Mouse (Mus musculus) hindbrain, embryonic 11.5 days (tissue): ENCODE data around the gene Lrriq3. TPM values are rescaled to one million over a fixed set of nuclear protein-coding genes. Genes with fewer than 3 reads are reported as not detected.

ENCODE experiments used
- ATAC-seq: fragments of 200-750 bp; cut with Nextera tagmentation; 2 replicates; pipeline ENCODE4 v1.8.0; 2017; ENCODE audit warnings: mild to moderate bottlenecking, moderate TSS enrichment, moderate library complexity; ENCODE audit not compliant: low FRiP score
- DNase-seq: peaks from one replicate; pipeline ENCODE4 v3.0.0-alpha.2; 2015; ENCODE audit warnings: low spot score
- H3K27ac ChIP-seq: fragments of 300-500 bp; sonication (generic); 2 replicates; pipeline ENCODE4 v1.5.1; 2014; ENCODE audit warnings: mild to moderate bottlenecking, low read depth, low read length
- H3K27me3 ChIP-seq: fragments of 300-500 bp; sonication (generic); 2 replicates; pipeline ENCODE4 v1.6.1; 2014; ENCODE audit warnings: mild to moderate bottlenecking, low read length, moderate library complexity, mixed read lengths; ENCODE audit not compliant: control insufficient read depth, insufficient read depth
- H3K36me3 ChIP-seq: fragments of 300-500 bp; sonication (generic); 2 replicates; pipeline ENCODE4 v1.6.1; 2014; ENCODE audit warnings: mild to moderate bottlenecking, low read length, moderate library complexity, mixed read lengths; ENCODE audit not compliant: control insufficient read depth, insufficient read depth
- H3K4me1 ChIP-seq: fragments of 300-500 bp; sonication (generic); replicated peaks from 2 replicates; pipeline ENCODE4 v1.6.1; 2014; ENCODE audit warnings: low read length, mixed read lengths; ENCODE audit not compliant: control insufficient read depth, insufficient read depth
- H3K4me2 ChIP-seq: fragments of 300-500 bp; sonication (generic); replicated peaks from 2 replicates; pipeline ENCODE4 v1.6.1; 2014; ENCODE audit warnings: mild to moderate bottlenecking, low read depth, low read length
- H3K4me3 ChIP-seq: fragments of 300-500 bp; sonication (generic); 2 replicates; pipeline ENCODE4 v1.5.1; 2014; ENCODE audit warnings: low read depth, low read length
- H3K9ac ChIP-seq: fragments of 300-500 bp; sonication (generic); 2 replicates; pipeline ENCODE4 v1.6.1; 2014; ENCODE audit warnings: low read depth, low read length
- H3K9me3 ChIP-seq: fragments of 300-500 bp; sonication (generic); 2 replicates; pipeline ENCODE4 v1.6.1; 2016; ENCODE audit warnings: low read length; ENCODE audit not compliant: control insufficient read depth
- WGBS: fragments of 180-500 bp; shearing (Covaris S2); extraction: QIAGEN DNeasy Blood & Tissue Kit; methylation state at CpG from one replicate; pipeline ENCODE4 v1.1.7; 2014; 5-methylcytosine and 5-hydroxymethylcytosine counted together
- polyA plus RNA-seq: library from polyadenylated mRNA; unstranded; fragments of >200 nt; fragmentation: Nextera tagmentation; extraction: Ambion mirVana; gene quantifications from 2 replicates; pipeline ENCODE4 v1.2.1, GENCODE M21; 2014

The Lrriq3 gene
- 1.4 and 1.5 TPM in 2 replicates for polyA plus RNA-seq

DNA sequence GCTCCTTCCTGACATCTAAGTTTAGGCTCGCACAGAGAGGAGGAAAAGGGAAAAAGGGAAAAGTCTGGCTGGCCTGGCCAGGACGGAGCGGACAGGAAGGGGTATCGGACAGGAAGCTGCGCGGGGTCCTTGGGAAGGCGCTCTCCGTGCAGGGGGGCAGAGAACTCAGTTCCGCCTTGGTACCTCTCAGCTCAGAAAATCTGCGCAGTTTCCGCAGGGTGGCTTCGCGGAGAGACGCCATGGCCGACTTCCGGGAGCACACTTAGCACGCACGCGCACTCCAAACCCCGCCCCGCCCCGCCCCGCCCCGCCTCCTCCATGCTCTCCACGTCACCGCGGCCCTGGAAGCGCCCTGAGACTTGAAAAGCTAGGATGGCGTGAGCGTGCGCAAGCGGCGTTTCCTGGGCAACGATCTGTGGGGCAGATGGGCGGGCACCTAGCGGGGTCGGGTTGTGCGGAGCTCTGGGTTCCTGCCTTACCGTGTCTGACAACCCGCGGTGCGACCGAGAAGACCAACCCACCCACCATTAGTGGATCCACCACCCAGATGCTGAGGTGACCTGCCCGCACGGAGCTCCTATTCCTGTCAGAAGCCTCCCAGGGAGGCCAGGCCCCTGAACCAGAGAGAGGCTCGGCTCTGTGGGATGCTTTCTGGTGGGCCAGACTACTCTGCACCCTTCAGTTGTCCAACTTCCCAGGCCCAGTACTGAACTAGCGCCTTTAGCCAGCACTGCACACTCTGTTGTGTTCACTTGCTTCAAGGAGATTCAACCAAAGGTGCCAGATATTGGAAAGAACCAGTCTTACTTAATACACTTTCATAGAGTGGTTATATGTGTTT lies at the start of gene Lrriq3, which contains the start of gene Fpgt:
Lrriq3 (plus strand) TSS at position 319 of the 841 bp plus-strand sequence.
Fpgt (minus strand) TSS at position 288 of the 841 bp plus-strand sequence.
- Histone ChIP-seq H3K4me1 (no peaks in the 10 kb centered on the region; the same call in 1 of the 2 replicates), H3K4me3 (peak within 1 kb of the TSS; percentile 65), H3K9me3 (no peaks in the 10 kb centered on the region), H3K4me2 (peak within 1 kb of the TSS; percentile 58), H3K27me3 (no peaks in the 10 kb centered on the region), H3K27ac (peak within 1 kb of the TSS; percentile 72), H3K9ac (peak within 1 kb of the TSS; percentile 73), H3K36me3 (no peaks in the 10 kb centered on the region)
- WGBS = 1% methylated on average over 46 of the region's 47 CpGs
- DNase-seq = peak; percentile 90
- peak; percentile 100 for ATAC-seq

DNA sequence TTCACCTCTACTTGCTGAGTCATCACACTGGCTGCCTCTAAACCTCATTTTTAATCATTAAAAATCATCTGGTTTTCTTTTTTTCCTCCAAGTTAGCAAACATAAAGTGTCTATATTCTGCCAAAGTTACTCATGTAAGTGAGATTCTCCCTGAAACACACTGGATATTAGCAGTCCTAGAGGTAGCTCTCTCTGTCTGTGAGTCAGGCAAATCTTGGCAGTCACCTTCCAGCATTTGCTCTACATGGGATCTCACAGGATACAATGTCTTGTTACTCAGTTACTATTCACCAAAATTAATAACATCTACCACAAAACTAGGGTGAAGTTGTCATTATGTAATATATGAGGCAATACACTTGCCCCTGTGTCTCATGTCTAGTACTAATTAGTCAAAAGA lies 41.2 kb upstream of the Lrriq3 start:
- H3K36me3 ChIP-seq = no peaks in the 10 kb centered on the region
- H3K27me3 ChIP-seq = no peaks in the 10 kb centered on the region
- no peak overlapping the region for H3K9ac ChIP-seq
- no peak overlapping the region for H3K27ac ChIP-seq
- DNase-seq (no peak), ATAC-seq (no peak)
- H3K9me3 ChIP-seq = no peaks in the 10 kb centered on the region
- H3K4me1 ChIP-seq = no peaks in the 10 kb centered on the region
- H3K4me2 ChIP-seq = no peak overlapping the region
- no peak overlapping the region for H3K4me3 ChIP-seq

GRCm38 (mm10) chr3:155053189-155053588 lies 40.0 kb upstream of the Lrriq3 start:
- no peaks in the 10 kb centered on the region for H3K4me1 ChIP-seq
- H3K4me2 ChIP-seq = no peak overlapping the region
- H3K36me3 ChIP-seq = no peaks in the 10 kb centered on the region
- ATAC-seq (no peak), DNase-seq (no peak)
- 85% methylated on average over 1 of the region's 1 CpGs for WGBS
- no peak overlapping the region for H3K4me3 ChIP-seq
- H3K9me3 ChIP-seq = no peaks in the 10 kb centered on the region
- H3K27ac ChIP-seq = no peak overlapping the region
- no peaks in the 10 kb centered on the region for H3K27me3 ChIP-seq
- H3K9ac ChIP-seq = no peak overlapping the region

DNA sequence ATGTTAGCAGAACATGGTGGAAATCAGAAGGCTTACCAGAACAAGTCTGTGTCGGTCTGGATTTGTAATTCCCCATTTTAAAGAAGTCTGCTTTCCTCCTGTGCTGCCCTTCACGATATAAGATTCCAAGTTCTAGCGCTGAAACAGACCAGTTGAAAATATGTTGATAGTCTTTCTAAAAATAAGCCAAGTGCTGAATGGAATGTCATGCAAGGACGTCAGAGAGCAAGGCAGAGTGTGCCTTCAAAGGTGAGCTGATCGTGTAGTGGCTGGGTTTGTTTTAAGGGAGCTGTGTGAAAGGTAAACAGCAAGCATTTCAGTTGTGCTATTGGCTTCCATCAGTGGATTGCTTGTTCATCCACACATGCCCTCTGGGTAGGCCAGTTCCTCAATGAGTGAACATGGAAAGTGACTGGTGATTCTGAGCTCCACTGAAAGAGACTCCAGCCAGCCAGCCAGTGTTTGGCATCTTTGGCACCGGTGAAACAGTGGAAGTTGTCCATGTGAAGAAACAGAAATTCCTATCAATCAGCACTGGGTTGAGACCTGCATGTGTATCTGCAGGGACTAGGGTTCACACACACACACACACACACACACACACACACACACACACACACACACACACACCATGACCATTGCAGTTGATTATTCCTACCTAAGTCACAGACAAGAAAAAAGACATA lies 37.9 kb upstream of the Lrriq3 start, which contains the start of gene Tnni3k:
Tnni3k (minus strand) TSS at position 177 of the 686 bp plus-strand sequence.
- H3K27ac ChIP-seq = no peak within 1 kb of the TSS
- no peaks in the 10 kb centered on the region for H3K4me1 ChIP-seq
- DNase-seq = no peak
- WGBS = 75% methylated on average over 6 of the region's 6 CpGs
- no peak for ATAC-seq
- H3K36me3 ChIP-seq = no peaks in the 10 kb centered on the region
- H3K27me3 ChIP-seq = no peaks in the 10 kb centered on the region
- no peak within 1 kb of the TSS for H3K9ac ChIP-seq
- no peak within 1 kb of the TSS for H3K4me3 ChIP-seq
- H3K4me2 ChIP-seq = no peak within 1 kb of the TSS
- H3K9me3 ChIP-seq = no peaks in the 10 kb centered on the region

GRCm38 (mm10) chr3:155056606-155057005 lies 36.6 kb upstream of the Lrriq3 start:
- H3K9me3 ChIP-seq = no peaks in the 10 kb centered on the region
- H3K4me3 ChIP-seq = no peak overlapping the region
- H3K9ac ChIP-seq = no peak overlapping the region
- H3K27me3 ChIP-seq = no peaks in the 10 kb centered on the region
- no peak overlapping the region for H3K4me2 ChIP-seq
- H3K36me3 ChIP-seq = no peaks in the 10 kb centered on the region
- no peaks in the 10 kb centered on the region for H3K4me1 ChIP-seq
- ATAC-seq = no peak
- no peak overlapping the region for H3K27ac ChIP-seq
- DNase-seq = no peak

DNA sequence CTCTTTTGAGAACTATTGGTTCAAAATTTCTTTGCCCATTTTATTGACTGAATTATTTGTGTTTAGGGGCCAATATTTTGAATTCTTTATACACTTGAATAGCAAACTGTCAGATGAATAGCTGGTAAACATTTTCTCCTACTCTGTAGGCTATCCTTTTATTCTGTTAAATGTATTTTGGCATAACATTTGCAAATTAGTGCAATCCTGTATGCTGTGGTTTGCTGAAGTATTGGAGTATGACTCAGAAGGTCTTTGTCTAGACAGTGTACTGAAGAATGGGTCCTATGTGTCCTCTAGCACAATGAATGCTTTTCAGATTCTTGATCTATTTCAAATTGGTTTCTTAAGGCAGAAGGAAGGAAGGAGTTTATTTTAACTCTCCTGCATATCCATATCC lies 35.7 kb upstream of the Lrriq3 start:
- Histone ChIP-seq H3K4me1 (no peaks in the 10 kb centered on the region), H3K9me3 (no peaks in the 10 kb centered on the region), H3K4me3 (no peak overlapping the region), H3K27me3 (no peaks in the 10 kb centered on the region), H3K27ac (no peak overlapping the region), H3K36me3 (no peaks in the 10 kb centered on the region), H3K9ac (no peak overlapping the region), H3K4me2 (no peak overlapping the region)
- ATAC-seq (no peak), DNase-seq (no peak)

- H3K4me1 ChIP-seq = no peaks in the 10 kb centered on the region
These were observed 34.3 kb upstream of the Lrriq3 start for GRCm38 (mm10) chr3:155058800-155059448.

DNA sequence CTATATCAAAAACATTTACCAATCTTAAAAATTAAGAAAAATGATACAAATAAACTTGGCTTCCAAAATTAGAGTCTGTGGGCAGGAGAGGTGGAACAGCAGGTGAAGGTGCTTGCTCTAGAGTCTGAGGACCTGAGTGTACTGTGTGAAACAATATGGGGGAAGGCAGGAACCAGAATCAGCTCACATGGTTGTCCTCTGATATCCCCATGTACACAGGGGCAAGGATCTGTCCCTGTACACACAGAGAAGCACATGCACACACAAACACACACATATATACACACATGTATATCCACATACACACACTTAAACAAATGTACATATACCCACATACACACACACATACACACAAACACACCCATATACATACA lies 33.8 kb upstream of the Lrriq3 start:
- no peak for ATAC-seq

More at GRCm38 (mm10) chr3:155058800-155059448, 34.3 kb upstream of the Lrriq3 start:
- Histone ChIP-seq H3K27me3 (no peaks in the 10 kb centered on the region), H3K9me3 (no peaks in the 10 kb centered on the region), H3K9ac (no peak overlapping the region), H3K27ac (no peak overlapping the region), H3K4me3 (no peak overlapping the region), H3K4me2 (no peak overlapping the region), H3K36me3 (no peaks in the 10 kb centered on the region)
- WGBS = 82% methylated on average over 6 of the region's 6 CpGs
- no peak for DNase-seq
- no peak for ATAC-seq

More for the DNA sequence above, 33.8 kb upstream of the Lrriq3 start:
- H3K4me1 ChIP-seq = no peaks in the 10 kb centered on the region
- no peaks in the 10 kb centered on the region for H3K27me3 ChIP-seq
- DNase-seq = no peak
- no peak overlapping the region for H3K27ac ChIP-seq
- H3K36me3 ChIP-seq = no peaks in the 10 kb centered on the region
- no peaks in the 10 kb centered on the region for H3K9me3 ChIP-seq
- H3K9ac ChIP-seq = no peak overlapping the region
- no peak overlapping the region for H3K4me3 ChIP-seq
- H3K4me2 ChIP-seq = no peak overlapping the region
